Mouse (Mus musculus) cerebellum, adult 2 months (tissue): ENCODE data around the gene Cptp. TPM values are rescaled to one million over a fixed set of nuclear protein-coding genes. Genes with fewer than 3 reads are reported as not detected.
A peak's percentile ranks its signal among the peaks of the same experiment; 100 is the strongest.

Source experiments
- DNase-seq, 2 experiments: peaks; one replicate each; pipeline ENCODE4 v3.0.0; 2021
- H3K27ac ChIP-seq: fragments of 200-500 bp; 2 replicates; pipeline ENCODE4 v1.5.1; 2012; ENCODE audit warnings: low read length, control low read depth, inconsistent platforms; ENCODE audit not compliant: insufficient read depth
- H3K27me3 ChIP-seq: fragments of 200-500 bp; 2 replicates; pipeline ENCODE4 v1.6.1; 2012; ENCODE audit warnings: inconsistent platforms, mild to moderate bottlenecking, low read length, moderate library complexity; ENCODE audit not compliant: control insufficient read depth, insufficient read depth
- H3K4me1 ChIP-seq: fragments of 200-500 bp; 2 replicates; pipeline ENCODE4 v1.6.1; 2011; ENCODE audit warnings: low read length; ENCODE audit not compliant: control insufficient read depth, insufficient read depth
- H3K4me3 ChIP-seq: fragments of 200-500 bp; replicated peaks from 2 replicates; pipeline ENCODE3; 2011; ENCODE audit warnings: mild to moderate bottlenecking, low read depth, low read length, control low read depth; ENCODE audit not compliant: insufficient read depth
- CTCF ChIP-seq: fragments of 200-500 bp; IDR thresholded peaks from 2 replicates; pipeline ENCODE4 v1.5.1; 2011; ENCODE audit warnings: low read depth, mild to moderate bottlenecking, control low read depth, low read length, moderate library complexity, borderline replicate concordance; ENCODE audit not compliant: insufficient read depth
- POLR2A ChIP-seq: fragments of 200-500 bp; IDR thresholded peaks from 2 replicates; pipeline ENCODE4 v1.6.1; 2011; ENCODE audit warnings: low read length, control low read depth, borderline replicate concordance; ENCODE audit not compliant: insufficient read depth
- WGBS: fragments of 180-500 bp; shearing (Covaris S2); methylation state at CpG from one replicate; pipeline ENCODE4 v1.1.7; 2018; 5-methylcytosine and 5-hydroxymethylcytosine counted together
- polyA plus RNA-seq: library from polyadenylated mRNA; depleted of rRNA; stranded (reverse); fragments of >200 nt; gene quantifications from 2 replicates; pipeline ENCODE4 v1.2.3, GENCODE M21; 2012; rRNA removed

The Cptp gene
- polyA plus RNA-seq, 1 experiment = 45.1 TPM

- H3K4me3 ChIP-seq = peak overlapping the region; percentile 14
- 48% methylated on average over 8 of the region's 8 CpGs for WGBS
Measured at GRCm38 (mm10) chr4:155830596-155830995, 38.6 kb downstream of the Cptp start.

GRCm38 (mm10) chr4:155829866-155830265 is 39.4 kb downstream of the Cptp start:
- no peaks in the 10 kb centered on the region for H3K27me3 ChIP-seq
- no peak for DNase-seq
- WGBS = 92% methylated on average over 4 of the region's 4 CpGs
- H3K27ac ChIP-seq = no peak overlapping the region
- TF ChIP-seq POLR2A (no peak), CTCF (no peak)
- H3K4me3 ChIP-seq = no peak overlapping the region
- H3K4me1 ChIP-seq = peaks cover 8% of the 10 kb centered on the region

More at GRCm38 (mm10) chr4:155830596-155830995, 38.6 kb downstream of the Cptp start:
- DNase-seq = no peak
- H3K27ac ChIP-seq = no peak overlapping the region
- H3K27me3 ChIP-seq = no peaks in the 10 kb centered on the region
- peaks cover 8% of the 10 kb centered on the region for H3K4me1 ChIP-seq
- no peak for TF ChIP-seq POLR2A
- no peak for TF ChIP-seq CTCF

GRCm38 (mm10) chr4:155823443-155823842 is 45.8 kb downstream of the Cptp start:
- no peak overlapping the region for H3K4me3 ChIP-seq
- no peak for DNase-seq
- H3K27me3 ChIP-seq = no peaks in the 10 kb centered on the region
- H3K4me1 ChIP-seq = no peaks in the 10 kb centered on the region
- 95% methylated on average over 16 of the region's 16 CpGs for WGBS
- H3K27ac ChIP-seq = no peak overlapping the region
- no peak for TF ChIP-seq CTCF
- TF ChIP-seq POLR2A = no peak

- TF ChIP-seq CTCF = no peak
- no peak for TF ChIP-seq POLR2A
- no peak overlapping the region for H3K4me3 ChIP-seq
- WGBS = 65% methylated on average over 7 of the region's 7 CpGs
- no peak for DNase-seq
- no peak overlapping the region for H3K27ac ChIP-seq
- H3K27me3 ChIP-seq = no peaks in the 10 kb centered on the region
- no peaks in the 10 kb centered on the region for H3K4me1 ChIP-seq
Measured at GRCm38 (mm10) chr4:155821025-155821424, 48.2 kb downstream of the Cptp start.

GRCm38 (mm10) chr4:155817533-155817932 is 51.7 kb downstream of the Cptp start:
- Histone ChIP-seq H3K4me1 (peaks cover 6% of the 10 kb centered on the region; the same call in 1 of the 2 replicates), H3K27ac (no peak overlapping the region), H3K4me3 (no peak overlapping the region), H3K27me3 (no peaks in the 10 kb centered on the region)
- WGBS = 64% methylated on average over 4 of the region's 4 CpGs
- DNase-seq = no peak
- TF ChIP-seq CTCF = no peak
- no peak for TF ChIP-seq POLR2A

Other genes with a start within 250 kb of the Cptp start
- 57.8 and 63.7 TPM in 2 replicates for gene Cdk11b, start 244.6 kb downstream of the Cptp start, polyA plus RNA-seq
- not detected in 2 replicates for gene Gm10563, start 224.0 kb downstream of the Cptp start, polyA plus RNA-seq
- gene Mmp23, start 216.1 kb downstream of the Cptp start, polyA plus RNA-seq = 38.1 and 39.4 TPM in 2 replicates
- 146 and 152 TPM in 2 replicates for gene Mib2, start 200.2 kb downstream of the Cptp start, polyA plus RNA-seq
- 112 and 114 TPM in 2 replicates for gene Fndc10, start 175.1 kb downstream of the Cptp start, polyA plus RNA-seq
- 141 and 152 TPM in 2 replicates for gene Ssu72, start 164.6 kb downstream of the Cptp start, polyA plus RNA-seq
- gene Tmem240, start 134.6 kb downstream of the Cptp start, polyA plus RNA-seq = 123 and 133 TPM in 2 replicates
- gene Atad3a, start 108.3 kb downstream of the Cptp start, polyA plus RNA-seq = 114 and 123 TPM in 2 replicates
- gene Vwa1, start 94.7 kb downstream of the Cptp start, polyA plus RNA-seq = 33.8 and 35.4 TPM in 2 replicates
- 61.7 and 81.7 TPM in 2 replicates for gene Tmem88b, start 83.6 kb downstream of the Cptp start, polyA plus RNA-seq
- gene Ankrd65, start 79.0 kb downstream of the Cptp start, polyA plus RNA-seq = 0.13 and 0.16 TPM in 2 replicates
- 109 TPM in 2 replicates for gene Mrpl20, start 66.6 kb downstream of the Cptp start, polyA plus RNA-seq
- gene Ccnl2, start 57.0 kb downstream of the Cptp start, polyA plus RNA-seq = 171 and 172 TPM in 2 replicates
- gene Aurkaip1, start 38.2 kb downstream of the Cptp start, polyA plus RNA-seq = 155 and 159 TPM in 2 replicates
- gene Mxra8, start 29.8 kb downstream of the Cptp start, polyA plus RNA-seq = 23.8 and 29.7 TPM in 2 replicates
- 160 and 163 TPM in 2 replicates for gene Dvl1, start 22.0 kb downstream of the Cptp start, polyA plus RNA-seq
- gene Tas1r3, start 6.1 kb downstream of the Cptp start, polyA plus RNA-seq = 0.87 and 1.0 TPM in 2 replicates
- 50.1 and 52.2 TPM in 2 replicates for gene Ints11, start 106 bp upstream of the Cptp start, polyA plus RNA-seq
- 69.9 and 70.1 TPM in 2 replicates for gene Pusl1, start 22.3 kb upstream of the Cptp start, polyA plus RNA-seq
- gene Acap3, start 22.4 kb upstream of the Cptp start, polyA plus RNA-seq = 98.5 and 99.2 TPM in 2 replicates
- gene Ube2j2, start 74.4 kb upstream of the Cptp start, polyA plus RNA-seq = 78.4 and 83.8 TPM in 2 replicates
- 16.8 and 22.1 TPM in 2 replicates for gene C1qtnf12, start 92.9 kb upstream of the Cptp start, polyA plus RNA-seq
- gene B3galt6, start 123.2 kb upstream of the Cptp start, polyA plus RNA-seq = 10.8 and 11.4 TPM in 2 replicates
- 136 and 142 TPM in 2 replicates for gene Sdf4, start 123.4 kb upstream of the Cptp start, polyA plus RNA-seq
- 3.6 and 5.2 TPM in 2 replicates for gene Tnfrsf4, start 144.4 kb upstream of the Cptp start, polyA plus RNA-seq
- gene Tnfrsf18, start 156.7 kb upstream of the Cptp start, polyA plus RNA-seq = 0.10 and 0.11 TPM in 2 replicates
- gene Ttll10, start 190.0 kb upstream of the Cptp start, polyA plus RNA-seq = 0.11 and 0.32 TPM in 2 replicates
- gene 9430015G10Rik, start 240.5 kb upstream of the Cptp start, polyA plus RNA-seq = 32.6 and 34.3 TPM in 2 replicates